Mouse (Mus musculus): ENCODE data around the gene Hoxa11. TPM values are rescaled to one million over a fixed set of nuclear protein-coding genes. Genes with fewer than 3 reads are reported as not detected.

Gene Hoxa11
- polyA plus RNA-seq, 1 experiment from 2014 or later: not detected

- no peak overlapping the region for H3K27ac ChIP-seq (ENCODE audit: low read depth)
- no peak overlapping the region for H3K4me3 ChIP-seq (ENCODE audit: low read depth, low read length)
- no peaks in the 10 kb centered on the region for H3K4me1 ChIP-seq (ENCODE audit: insufficient read depth)
- no peaks in the 10 kb centered on the region for H3K36me3 ChIP-seq (ENCODE audit: insufficient read depth)
- no peaks in the 10 kb centered on the region for H3K9me3 ChIP-seq (ENCODE audit: low read depth, low read length)
- DNase-seq (peak; percentile 93), ATAC-seq (ENCODE audit: insufficient read depth) (peak; percentile 44; the same call in 1 of the 2 replicates)
- peak; percentile 82 for TF ChIP-seq CTCF (IDR thresholded peaks at IDR 0.05; ENCODE audit: low read depth)
- 10% methylated on average over 23 of the region's 23 CpGs for WGBS
- no peak overlapping the region for H3K4me2 ChIP-seq
- peaks cover 98% of the 10 kb centered on the region for H3K27me3 ChIP-seq (ENCODE audit: insufficient read depth, low read length)
- no peak overlapping the region for H3K9ac ChIP-seq
Measured at GRCm38 (mm10) chr6:52270494-52271480, 25.2 kb upstream of the Hoxa11 start.

GRCm38 (mm10) chr6:52268756-52269155 lies 23.1 kb upstream of the Hoxa11 start:
- Histone ChIP-seq H3K4me2 (no peak overlapping the region), H3K9ac (no peak overlapping the region), H3K27me3 (ENCODE audit: insufficient read depth, low read length) (peaks cover 98% of the 10 kb centered on the region), H3K4me3 (ENCODE audit: low read depth, low read length) (no peak overlapping the region), H3K9me3 (ENCODE audit: low read depth, low read length) (no peaks in the 10 kb centered on the region), H3K36me3 (ENCODE audit: insufficient read depth) (no peaks in the 10 kb centered on the region), H3K4me1 (ENCODE audit: insufficient read depth) (no peaks in the 10 kb centered on the region), H3K27ac (ENCODE audit: low read depth) (no peak overlapping the region)
- no peak for DNase-seq
- WGBS: 5% methylated on average over 3 of the region's 3 CpGs
- no peak for TF ChIP-seq CTCF (IDR thresholded peaks at IDR 0.05; ENCODE audit: low read depth)
- no peak for ATAC-seq (ENCODE audit: insufficient read depth)

GRCm38 (mm10) chr6:52268341-52268740 lies 22.7 kb upstream of the Hoxa11 start:
- TF ChIP-seq CTCF (IDR thresholded peaks at IDR 0.05; ENCODE audit: low read depth): no peak
- Histone ChIP-seq H3K9me3 (ENCODE audit: low read depth, low read length) (no peaks in the 10 kb centered on the region), H3K27ac (ENCODE audit: low read depth) (no peak overlapping the region), H3K4me3 (ENCODE audit: low read depth, low read length) (no peak overlapping the region), H3K27me3 (ENCODE audit: insufficient read depth, low read length) (peaks cover 98% of the 10 kb centered on the region), H3K4me1 (ENCODE audit: insufficient read depth) (no peaks in the 10 kb centered on the region), H3K4me2 (no peak overlapping the region), H3K36me3 (ENCODE audit: insufficient read depth) (no peaks in the 10 kb centered on the region), H3K9ac (no peak overlapping the region)
- ATAC-seq (ENCODE audit: insufficient read depth) (no peak), DNase-seq (no peak)
- WGBS: 6% methylated on average over 7 of the region's 7 CpGs

DNA sequence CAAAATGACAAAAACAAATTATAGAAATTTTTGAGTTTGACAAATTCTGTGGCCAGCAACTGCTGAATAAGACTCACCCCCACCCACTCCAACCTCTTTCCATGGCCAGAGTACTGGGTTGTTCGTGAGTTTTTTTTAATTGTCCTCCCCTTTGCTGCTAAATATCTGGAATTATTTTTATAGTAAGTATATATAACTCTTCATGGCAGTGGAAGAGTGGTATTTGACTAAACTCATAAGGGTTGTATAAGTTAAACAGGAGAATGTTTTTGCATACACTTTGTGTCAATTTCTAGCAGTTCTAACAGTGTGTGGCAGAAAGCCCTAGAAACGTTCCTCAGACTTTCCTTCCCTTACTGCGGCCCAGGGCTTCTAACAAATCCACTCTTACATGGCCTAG lies 22.1 kb upstream of the Hoxa11 start:
- no peak for ATAC-seq (ENCODE audit: insufficient read depth)
- 12% methylated on average over 3 of the region's 3 CpGs for WGBS
- H3K36me3 ChIP-seq (ENCODE audit: insufficient read depth): no peaks in the 10 kb centered on the region
- H3K9ac ChIP-seq: no peak overlapping the region
- H3K4me1 ChIP-seq (ENCODE audit: insufficient read depth): no peaks in the 10 kb centered on the region
- H3K27ac ChIP-seq (ENCODE audit: low read depth): no peak overlapping the region
- H3K27me3 ChIP-seq (ENCODE audit: insufficient read depth, low read length): peaks cover 98% of the 10 kb centered on the region
- no peaks in the 10 kb centered on the region for H3K9me3 ChIP-seq (ENCODE audit: low read depth, low read length)
- no peak overlapping the region for H3K4me2 ChIP-seq
- H3K4me3 ChIP-seq (ENCODE audit: low read depth, low read length): no peak overlapping the region
- DNase-seq: no peak
- TF ChIP-seq CTCF (IDR thresholded peaks at IDR 0.05; ENCODE audit: low read depth): no peak

- no peak for ATAC-seq (ENCODE audit: insufficient read depth)
- Histone ChIP-seq H3K4me1 (ENCODE audit: insufficient read depth) (no peaks in the 10 kb centered on the region), H3K4me2 (no peak overlapping the region), H3K9ac (no peak overlapping the region), H3K36me3 (ENCODE audit: insufficient read depth) (no peaks in the 10 kb centered on the region), H3K4me3 (ENCODE audit: low read depth, low read length) (no peak overlapping the region), H3K9me3 (ENCODE audit: low read depth, low read length) (no peaks in the 10 kb centered on the region), H3K27me3 (ENCODE audit: insufficient read depth, low read length) (peaks cover 98% of the 10 kb centered on the region), H3K27ac (ENCODE audit: low read depth) (no peak overlapping the region)
- DNase-seq: peak; percentile 4
- WGBS: 22% methylated on average over 5 of the region's 5 CpGs
- no peak for TF ChIP-seq CTCF (IDR thresholded peaks at IDR 0.05; ENCODE audit: low read depth)
Measured at GRCm38 (mm10) chr6:52267221-52267620, 21.6 kb upstream of the Hoxa11 start.

GRCm38 (mm10) chr6:52266666-52266985 lies 21.0 kb upstream of the Hoxa11 start:
- no peak overlapping the region for H3K4me3 ChIP-seq (ENCODE audit: low read depth, low read length)

DNA sequence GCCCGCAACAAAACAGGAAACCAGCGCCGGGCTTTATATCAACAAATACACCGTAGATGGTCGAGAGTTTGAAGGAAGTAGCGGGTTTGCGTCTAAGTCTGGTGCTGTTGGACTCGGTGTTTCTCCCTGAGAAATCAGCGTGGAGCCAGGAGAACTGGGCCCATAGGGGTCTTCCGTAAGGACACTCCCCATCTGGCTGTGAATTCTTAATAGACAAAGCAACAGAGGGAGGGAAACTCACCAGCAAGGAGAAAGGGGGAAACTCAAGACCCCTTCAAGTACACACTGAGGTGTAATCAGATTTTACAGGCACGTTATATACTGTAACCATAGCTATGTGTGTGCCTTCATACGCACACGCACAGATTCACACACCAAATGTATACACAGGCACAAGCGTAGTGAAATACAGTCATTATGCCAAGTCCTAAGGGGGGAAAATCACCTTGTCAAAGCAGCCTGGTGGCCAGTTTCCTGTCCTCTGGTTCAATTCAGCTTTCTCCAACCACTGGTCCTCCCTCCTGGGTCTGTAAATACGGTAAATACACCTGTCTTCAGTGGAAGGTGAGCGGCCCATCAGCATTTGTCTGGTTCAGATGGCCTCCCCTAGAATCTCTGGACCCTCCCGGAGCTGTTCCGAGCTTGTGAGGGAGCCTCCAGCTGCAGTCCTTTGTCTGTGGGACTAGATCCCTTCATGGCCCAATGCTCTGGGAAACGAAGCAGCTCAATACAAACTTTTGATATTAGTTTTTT lies 20.5 kb upstream of the Hoxa11 start:
- H3K9me3 ChIP-seq (ENCODE audit: low read depth, low read length): no peaks in the 10 kb centered on the region
- H3K27me3 ChIP-seq (ENCODE audit: insufficient read depth, low read length): peaks cover 99% of the 10 kb centered on the region
- no peak overlapping the region for H3K27ac ChIP-seq (ENCODE audit: low read depth)
- ATAC-seq (ENCODE audit: insufficient read depth) (no peak), DNase-seq (no peak)
- no peaks in the 10 kb centered on the region for H3K36me3 ChIP-seq (ENCODE audit: insufficient read depth)
- no peak overlapping the region for H3K4me2 ChIP-seq
- H3K4me3 ChIP-seq (ENCODE audit: low read depth, low read length): no peak overlapping the region
- WGBS: 2% methylated on average over 19 of the region's 19 CpGs
- H3K4me1 ChIP-seq (ENCODE audit: insufficient read depth): no peaks in the 10 kb centered on the region
- no peak overlapping the region for H3K9ac ChIP-seq
- no peak for TF ChIP-seq CTCF (IDR thresholded peaks at IDR 0.05; ENCODE audit: low read depth)

More at GRCm38 (mm10) chr6:52266666-52266985, 21.0 kb upstream of the Hoxa11 start:
- H3K27ac ChIP-seq (ENCODE audit: low read depth): no peak overlapping the region
- no peak for TF ChIP-seq CTCF (IDR thresholded peaks at IDR 0.05; ENCODE audit: low read depth)
- H3K36me3 ChIP-seq (ENCODE audit: insufficient read depth): no peaks in the 10 kb centered on the region
- no peak for ATAC-seq (ENCODE audit: insufficient read depth)
- H3K4me2 ChIP-seq: no peak overlapping the region
- 4% methylated on average over 9 of the region's 9 CpGs for WGBS
- no peak overlapping the region for H3K9ac ChIP-seq
- no peak for DNase-seq
- peaks cover 99% of the 10 kb centered on the region for H3K27me3 ChIP-seq (ENCODE audit: insufficient read depth, low read length)
- no peaks in the 10 kb centered on the region for H3K4me1 ChIP-seq (ENCODE audit: insufficient read depth)
- H3K9me3 ChIP-seq (ENCODE audit: low read depth, low read length): no peaks in the 10 kb centered on the region
